In genomic region chr19:47178001-47178400, GRCm38 (mm10) we compare ENCODE assay signal across 8 mouse cellular contexts. TPM values are rescaled to one million over a fixed set of nuclear protein-coding genes. Genes with fewer than 3 reads are reported as not detected.
DNase-seq lines count a peak whose midpoint lies in the region; ATAC-seq and TF ChIP-seq lines count a peak whose summit lies in the region.

No protein-coding gene starts in this region.

- no peak overlapping the region for H3K9ac ChIP-seq in forebrain, embryonic 13.5 days
- no peak overlapping the region for H3K9ac ChIP-seq in intestine, embryonic 16.5 days (ENCODE audit: low read depth, low read length)

- H3K27me3 ChIP-seq in forebrain, embryonic 13.5 days, result peaks cover 56% of the 10 kb centered on the region
- peaks cover 7% of the 10 kb centered on the region for H3K27me3 ChIP-seq in intestine, embryonic 16.5 days (replicated peaks; ENCODE audit: control insufficient read depth, insufficient read depth, low read length)

- intact Hi-C loops in left cerebral cortex, adult 2 months (cut with DNase I), result loop anchor here (2.0 to 5.0 kb wide), 2 partner anchors 44 to 83 kb away; no protein-coding TSS in a partner anchor

- peak; percentile 56; the same call in 1 of the 2 replicates for ATAC-seq in forebrain, embryonic 13.5 days
- peak; percentile 47 for ATAC-seq in intestine, embryonic 16.5 days
- ATAC-seq in megakaryocyte progenitor cell, adult 5-6 weeks (replicated peaks; ENCODE audit: poor library complexity), result peak; percentile 59
- ATAC-seq in inflammation-experienced regulatory T-cells, adult 6 months, result no peak

- peaks cover 11% of the 10 kb centered on the region for H3K4me1 ChIP-seq in forebrain, embryonic 13.5 days
- H3K4me1 ChIP-seq in intestine, embryonic 16.5 days (ENCODE audit: control insufficient read depth, insufficient read depth, low read length), result no peaks in the 10 kb centered on the region; the same call in 1 of the 2 replicates

- no peaks in the 10 kb centered on the region for H3K36me3 ChIP-seq in forebrain, embryonic 13.5 days (ENCODE audit: poor library complexity, severe bottlenecking)
- H3K36me3 ChIP-seq in intestine, embryonic 16.5 days (ENCODE audit: control insufficient read depth, insufficient read depth, low read length), result no peaks in the 10 kb centered on the region

- H3K27ac ChIP-seq in left cerebral cortex, adult 2 months, result peak overlapping the region; percentile 86
- no peak overlapping the region for H3K27ac ChIP-seq in forebrain, embryonic 13.5 days
- H3K27ac ChIP-seq in intestine, embryonic 16.5 days (ENCODE audit: low read length), result no peak overlapping the region

- peak in 1 of 2 experiments; percentile 37 for DNase-seq in left cerebral cortex, adult 2 months (ENCODE audit: extremely low spot score in 1 of 2, low spot score in 2 of 2)
- DNase-seq in left cerebral cortex, adult 18-20 months (ENCODE audit: low spot score in 2 of 2), result no peak
- peak; percentile 67 for DNase-seq in cerebellum, adult 11 months
- no peak for DNase-seq in spleen, postnatal 14 days (ENCODE audit: low spot score in 2 of 2)

- peak overlapping the region; percentile 99 for H3K4me2 ChIP-seq in forebrain, embryonic 13.5 days
- peak overlapping the region; percentile 98 for H3K4me2 ChIP-seq in intestine, embryonic 16.5 days (ENCODE audit: low read depth, low read length)

- peaks cover 7% of the 10 kb centered on the region; the same call in 1 of the 2 replicates for H3K9me3 ChIP-seq in forebrain, embryonic 13.5 days (replicated peaks)
- H3K9me3 ChIP-seq in intestine, embryonic 16.5 days (ENCODE audit: control insufficient read depth, low read length), result no peaks in the 10 kb centered on the region; the same call in 1 of the 2 replicates

- 27% methylated on average over 10 of the region's 10 CpGs for WGBS in forebrain, embryonic 13.5 days
- WGBS in intestine, embryonic 16.5 days, result 22% methylated on average over 10 of the region's 10 CpGs

- peak overlapping the region; percentile 62 for H3K4me3 ChIP-seq in left cerebral cortex, adult 2 months
- H3K4me3 ChIP-seq in forebrain, embryonic 13.5 days, result peak overlapping the region; percentile 66
- peak overlapping the region; percentile 72 for H3K4me3 ChIP-seq in intestine, embryonic 16.5 days (ENCODE audit: low read length)

- peak; percentile 55 for TF ChIP-seq CTCF in left cerebral cortex, adult 2 months (IDR thresholded peaks at IDR 0.05)

RNA-seq across cellular contexts. Expression of gene Neurl1a, which starts 0.6 kb away (rescaled TPM):
- total RNA-seq in left cerebral cortex, adult 2 months (2021), result 100 to 1,000 TPM; 178 to 194 TPM
- total RNA-seq in left cerebral cortex, adult 18-20 months (2021), result 100 to 1,000 TPM; 183 to 194 TPM
- 2.8 and 4.4 TPM in 2 replicates for polyA plus RNA-seq in forebrain, embryonic 13.5 days (2015; fragmentation: Nextera tagmentation; extraction: Ambion mirVana)
- 3.7 and 4.2 TPM in 2 replicates for polyA plus RNA-seq in intestine, embryonic 16.5 days (2015; fragmentation: Nextera tagmentation; extraction: Ambion mirVana)
- not detected in 2 replicates for total RNA-seq in megakaryocyte progenitor cell, adult 5-6 weeks (2015)
- total RNA-seq in megakaryocyte progenitor cell, adult 5-6 weeks (2017), result 0.04 TPM in 1 of 2 replicates, not detected in the other
- polyA plus RNA-seq in inflammation-experienced regulatory T-cells, adult 6 months (2017; shearing (Covaris generic)), result under 1 TPM; 0.19 to 0.32 (median 0.25) TPM

RNA-seq across cellular contexts. Expression of gene Calhm3, which starts 20.4 kb away (rescaled TPM):
- not detected for total RNA-seq in left cerebral cortex, adult 2 months (2021)
- total RNA-seq in left cerebral cortex, adult 18-20 months (2021), result not detected
- not detected in 2 replicates for polyA plus RNA-seq in forebrain, embryonic 13.5 days (2015; fragmentation: Nextera tagmentation; extraction: Ambion mirVana)
- 0.88 and 1.1 TPM in 2 replicates for polyA plus RNA-seq in intestine, embryonic 16.5 days (2015; fragmentation: Nextera tagmentation; extraction: Ambion mirVana)
- not detected in 2 replicates for total RNA-seq in megakaryocyte progenitor cell, adult 5-6 weeks (2015)
- total RNA-seq in megakaryocyte progenitor cell, adult 5-6 weeks (2017), result not detected in 2 replicates
- polyA plus RNA-seq in inflammation-experienced regulatory T-cells, adult 6 months (2017; shearing (Covaris generic)), result not detected

RNA-seq across cellular contexts. Expression of gene Calhm1, which starts 33.9 kb away (rescaled TPM):
- total RNA-seq in left cerebral cortex, adult 2 months (2021), result not detected
- total RNA-seq in left cerebral cortex, adult 18-20 months (2021), result not detected
- not detected in 2 replicates for polyA plus RNA-seq in forebrain, embryonic 13.5 days (2015; fragmentation: Nextera tagmentation; extraction: Ambion mirVana)
- not detected in 2 replicates for polyA plus RNA-seq in intestine, embryonic 16.5 days (2015; fragmentation: Nextera tagmentation; extraction: Ambion mirVana)
- not detected in 2 replicates for total RNA-seq in megakaryocyte progenitor cell, adult 5-6 weeks (2015)
- total RNA-seq in megakaryocyte progenitor cell, adult 5-6 weeks (2017), result not detected in 2 replicates
- not detected for polyA plus RNA-seq in inflammation-experienced regulatory T-cells, adult 6 months (2017; shearing (Covaris generic))

RNA-seq across cellular contexts. Expression of gene Calhm2, which starts 39.9 kb away (rescaled TPM):
- 1 to 10 TPM; 8.1 to 8.2 TPM for total RNA-seq in left cerebral cortex, adult 2 months (2021)
- 1 to 10 TPM; 8.2 to 9.5 TPM for total RNA-seq in left cerebral cortex, adult 18-20 months (2021)
- polyA plus RNA-seq in forebrain, embryonic 13.5 days (2015; fragmentation: Nextera tagmentation; extraction: Ambion mirVana), result 1.0 and 1.4 TPM in 2 replicates
- 5.8 and 6.4 TPM in 2 replicates for polyA plus RNA-seq in intestine, embryonic 16.5 days (2015; fragmentation: Nextera tagmentation; extraction: Ambion mirVana)
- 6.1 and 7.3 TPM in 2 replicates for total RNA-seq in megakaryocyte progenitor cell, adult 5-6 weeks (2015)
- total RNA-seq in megakaryocyte progenitor cell, adult 5-6 weeks (2017), result 11.3 and 14.4 TPM in 2 replicates
- polyA plus RNA-seq in inflammation-experienced regulatory T-cells, adult 6 months (2017; shearing (Covaris generic)), result 10 to 100 TPM; 13.3 to 21.6 (median 15.8) TPM

Comparison
In these comparisons a context has a peak if more than half of its experiments do, and no peak if none do; other contexts are left out.
1. RNA of gene Neurl1a, which starts 0.6 kb away (total RNA-seq): 183 to 194 TPM in left cerebral cortex, adult 18-20 months and 178 to 194 TPM in left cerebral cortex, adult 2 months; 0.04 TPM in megakaryocyte progenitor cell, adult 5-6 weeks; every median in the first group is over 100 times any median in the second.
2. Peak in every context shown above with its lines, with median percentiles within 50 percentile points of each other: H3K4me3 ChIP-seq.